Mouse (Mus musculus): ENCODE data around the gene Trnau1ap. TPM values are rescaled to one million over a fixed set of nuclear protein-coding genes. Genes with fewer than 3 reads are reported as not detected.
"Not testable (repeated sequence)": the region's sequence is repeated elsewhere in the genome, so short reads cannot be mapped to it uniquely, and the experiment has no call there.

Gene Trnau1ap
- polyA plus RNA-seq, 1 experiment from 2014 or later = 72.0 TPM

GRCm38 (mm10) chr4:132288840-132289239, 40.5 kb downstream of the Trnau1ap start:
- H3K4me1 ChIP-seq (ENCODE audit: control insufficient read depth, insufficient read depth, low read length); H3K4me2 ChIP-seq; H3K9me3 ChIP-seq (replicated peaks; ENCODE audit: control insufficient read depth, low read length); H3K27me3 ChIP-seq (ENCODE audit: control insufficient read depth, insufficient read depth, low read length); H3K4me3 ChIP-seq (ENCODE audit: low read depth, low read length); H3K27ac ChIP-seq (ENCODE audit: low read depth, low read length); H3K9ac ChIP-seq (ENCODE audit: low read depth, low read length); ATAC-seq (replicated peaks; ENCODE audit: insufficient number of reproducible peaks, low FRiP score, low TSS enrichment): not testable (repeated sequence)
- 88% methylated on average over 2 of the region's 5 CpGs for WGBS (ENCODE audit: insufficient replicate concordance)
- peaks cover 26% of the 10 kb centered on the region for H3K36me3 ChIP-seq (ENCODE audit: control insufficient read depth, insufficient read depth, low read length)

GRCm38 (mm10) chr4:132275949-132276348, 53.4 kb downstream of the Trnau1ap start:
- no peak for ATAC-seq (replicated peaks; ENCODE audit: insufficient number of reproducible peaks, low FRiP score, low TSS enrichment)
- H3K9ac ChIP-seq (ENCODE audit: low read depth, low read length) = no peak overlapping the region
- no peaks in the 10 kb centered on the region for H3K36me3 ChIP-seq (ENCODE audit: control insufficient read depth, insufficient read depth, low read length)
- no peaks in the 10 kb centered on the region for H3K9me3 ChIP-seq (replicated peaks; ENCODE audit: control insufficient read depth, low read length)
- 90% methylated on average over 3 of the region's 3 CpGs for WGBS (ENCODE audit: insufficient replicate concordance)
- H3K27ac ChIP-seq (ENCODE audit: low read depth, low read length) = no peak overlapping the region
- H3K27me3 ChIP-seq (ENCODE audit: control insufficient read depth, insufficient read depth, low read length) = no peaks in the 10 kb centered on the region
- no peak overlapping the region for H3K4me3 ChIP-seq (ENCODE audit: low read depth, low read length)
- H3K4me2 ChIP-seq = peak overlapping the region; percentile 37
- H3K4me1 ChIP-seq (ENCODE audit: control insufficient read depth, insufficient read depth, low read length) = peaks cover 8% of the 10 kb centered on the region; the same call in 1 of the 2 replicates

GRCm38 (mm10) chr4:132274156-132274862, 55.0 kb downstream of the Trnau1ap start, which contains the start of gene Taf12:
Gene Taf12 (plus strand): TSS chr4:132274375.
- Histone ChIP-seq H3K27ac (ENCODE audit: low read depth, low read length) (peak within 1 kb of the TSS; percentile 68), H3K4me3 (ENCODE audit: low read depth, low read length) (peak within 1 kb of the TSS; percentile 55), H3K9ac (ENCODE audit: low read depth, low read length) (peak within 1 kb of the TSS; percentile 89), H3K36me3 (ENCODE audit: control insufficient read depth, insufficient read depth, low read length) (no peaks in the 10 kb centered on the region), H3K27me3 (ENCODE audit: control insufficient read depth, insufficient read depth, low read length) (no peaks in the 10 kb centered on the region), H3K4me1 (ENCODE audit: control insufficient read depth, insufficient read depth, low read length) (peaks cover 8% of the 10 kb centered on the region; the same call in 1 of the 2 replicates), H3K4me2 (peak within 1 kb of the TSS; percentile 96), H3K9me3 (replicated peaks; ENCODE audit: control insufficient read depth, low read length) (no peaks in the 10 kb centered on the region)
- WGBS (ENCODE audit: insufficient replicate concordance) = under 1% methylated on average over 48 of the region's 48 CpGs
- ATAC-seq (replicated peaks; ENCODE audit: insufficient number of reproducible peaks, low FRiP score, low TSS enrichment) = peak; percentile 90

GRCm38 (mm10) chr4:132273166-132273565, 56.2 kb downstream of the Trnau1ap start:
- Histone ChIP-seq H3K9ac (ENCODE audit: low read depth, low read length) (no peak overlapping the region; the same call in 1 of the 2 replicates), H3K4me3 (ENCODE audit: low read depth, low read length) (peak overlapping the region; percentile 55; the same call in 1 of the 2 replicates), H3K4me1 (ENCODE audit: control insufficient read depth, insufficient read depth, low read length) (peaks cover 8% of the 10 kb centered on the region; the same call in 1 of the 2 replicates), H3K4me2 (peak overlapping the region; percentile 96), H3K9me3 (replicated peaks; ENCODE audit: control insufficient read depth, low read length) (no peaks in the 10 kb centered on the region), H3K27me3 (ENCODE audit: control insufficient read depth, insufficient read depth, low read length) (no peaks in the 10 kb centered on the region), H3K27ac (ENCODE audit: low read depth, low read length) (no peak overlapping the region), H3K36me3 (ENCODE audit: control insufficient read depth, insufficient read depth, low read length) (no peaks in the 10 kb centered on the region)
- ATAC-seq (replicated peaks; ENCODE audit: insufficient number of reproducible peaks, low FRiP score, low TSS enrichment) = no peak
- 56% methylated on average over 2 of the region's 2 CpGs for WGBS (ENCODE audit: insufficient replicate concordance)

- Histone ChIP-seq H3K27ac (ENCODE audit: low read depth, low read length) (peak overlapping the region; percentile 81), H3K4me3 (ENCODE audit: low read depth, low read length) (peak overlapping the region; percentile 31), H3K4me1 (ENCODE audit: control insufficient read depth, insufficient read depth, low read length) (peaks cover 5% of the 10 kb centered on the region; the same call in 1 of the 2 replicates), H3K9ac (ENCODE audit: low read depth, low read length) (peak overlapping the region; percentile 64), H3K9me3 (replicated peaks; ENCODE audit: control insufficient read depth, low read length) (no peaks in the 10 kb centered on the region), H3K4me2 (peak overlapping the region; percentile 69), H3K27me3 (ENCODE audit: control insufficient read depth, insufficient read depth, low read length) (no peaks in the 10 kb centered on the region), H3K36me3 (ENCODE audit: control insufficient read depth, insufficient read depth, low read length) (no peaks in the 10 kb centered on the region)
- peak; percentile 70 for ATAC-seq (replicated peaks; ENCODE audit: insufficient number of reproducible peaks, low FRiP score, low TSS enrichment)
- WGBS (ENCODE audit: insufficient replicate concordance) = under 1% methylated on average over 35 of the region's 35 CpGs
Measured at GRCm38 (mm10) chr4:132269740-132270560, 59.4 kb downstream of the Trnau1ap start.

- Histone ChIP-seq H3K27me3 (ENCODE audit: control insufficient read depth, insufficient read depth, low read length) (no peaks in the 10 kb centered on the region), H3K36me3 (ENCODE audit: control insufficient read depth, insufficient read depth, low read length) (no peaks in the 10 kb centered on the region), H3K4me3 (ENCODE audit: low read depth, low read length) (no peak overlapping the region), H3K9me3 (replicated peaks; ENCODE audit: control insufficient read depth, low read length) (no peaks in the 10 kb centered on the region), H3K9ac (ENCODE audit: low read depth, low read length) (no peak overlapping the region), H3K27ac (ENCODE audit: low read depth, low read length) (no peak overlapping the region), H3K4me1 (ENCODE audit: control insufficient read depth, insufficient read depth, low read length) (peaks cover 5% of the 10 kb centered on the region; the same call in 1 of the 2 replicates), H3K4me2 (no peak overlapping the region)
- WGBS (ENCODE audit: insufficient replicate concordance) = 14% methylated on average over 6 of the region's 6 CpGs
- ATAC-seq (replicated peaks; ENCODE audit: insufficient number of reproducible peaks, low FRiP score, low TSS enrichment) = no peak
Measured at GRCm38 (mm10) chr4:132268871-132269739, 60.2 kb downstream of the Trnau1ap start.

GRCm38 (mm10) chr4:132266835-132267349, 62.4 kb downstream of the Trnau1ap start:
- no peak overlapping the region for H3K4me3 ChIP-seq (ENCODE audit: low read depth, low read length)
- H3K27me3 ChIP-seq (ENCODE audit: control insufficient read depth, insufficient read depth, low read length) = no peaks in the 10 kb centered on the region
- no peaks in the 10 kb centered on the region for H3K9me3 ChIP-seq (replicated peaks; ENCODE audit: control insufficient read depth, low read length)
- no peaks in the 10 kb centered on the region for H3K36me3 ChIP-seq (ENCODE audit: control insufficient read depth, insufficient read depth, low read length)
- no peak overlapping the region for H3K4me2 ChIP-seq
- no peak for ATAC-seq (replicated peaks; ENCODE audit: insufficient number of reproducible peaks, low FRiP score, low TSS enrichment)
- H3K9ac ChIP-seq (ENCODE audit: low read depth, low read length) = no peak overlapping the region
- 71% methylated on average over 3 of the region's 3 CpGs for WGBS (ENCODE audit: insufficient replicate concordance)
- H3K27ac ChIP-seq (ENCODE audit: low read depth, low read length) = no peak overlapping the region
- no peaks in the 10 kb centered on the region for H3K4me1 ChIP-seq (ENCODE audit: control insufficient read depth, insufficient read depth, low read length)

- H3K9me3 ChIP-seq (replicated peaks; ENCODE audit: control insufficient read depth, low read length) = no peaks in the 10 kb centered on the region
- no peak for ATAC-seq (replicated peaks; ENCODE audit: insufficient number of reproducible peaks, low FRiP score, low TSS enrichment)
Measured at GRCm38 (mm10) chr4:132263313-132263712, 66.0 kb downstream of the Trnau1ap start.

More at GRCm38 (mm10) chr4:132263313-132263712, 66.0 kb downstream of the Trnau1ap start:
- no peak overlapping the region for H3K4me3 ChIP-seq (ENCODE audit: low read depth, low read length)
- 91% methylated on average over 7 of the region's 7 CpGs for WGBS (ENCODE audit: insufficient replicate concordance)
- H3K9ac ChIP-seq (ENCODE audit: low read depth, low read length) = no peak overlapping the region
- no peaks in the 10 kb centered on the region for H3K27me3 ChIP-seq (ENCODE audit: control insufficient read depth, insufficient read depth, low read length)
- H3K4me2 ChIP-seq = no peak overlapping the region
- H3K36me3 ChIP-seq (ENCODE audit: control insufficient read depth, insufficient read depth, low read length) = no peaks in the 10 kb centered on the region
- no peak overlapping the region for H3K27ac ChIP-seq (ENCODE audit: low read depth, low read length)
- H3K4me1 ChIP-seq (ENCODE audit: control insufficient read depth, insufficient read depth, low read length) = peaks cover 17% of the 10 kb centered on the region

Data from heart, embryonic 11.5 days (tissue).